Mouse (Mus musculus) heart, adult 2 months (tissue): ENCODE measurements at regions not wholly inside any gene's neighbourhood (a gene's known extent, or its start where the extent isn't known, plus 50 kb on each side); places are given as distances from the start of the nearest gene placed in this dataset.

Experiments
- CTCF ChIP-seq: fragments of 200-600 bp; IDR thresholded peaks from 2 replicates; pipeline ENCODE4 v1.8.1; 2022; ENCODE audit warnings: antibody characterized with exemption, mild to moderate bottlenecking, moderate library complexity
- POLR2A ChIP-seq: fragments of 200-500 bp; IDR thresholded peaks from 2 replicates; pipeline ENCODE4 v1.6.1; 2011; ENCODE audit warnings: mild to moderate bottlenecking, low read depth, low read length, control low read depth; ENCODE audit not compliant: insufficient read depth

- TF ChIP-seq CTCF = no peak
- TF ChIP-seq POLR2A = no peak
Measured at GRCm38 (mm10) chr13:107683909-107684308, 360.3 kb upstream of the Smim15 start.
